Mouse (Mus musculus) testis, adult 2 months (tissue): ENCODE results near the gene F12. TPM values are rescaled to one million over a fixed set of nuclear protein-coding genes. Genes with fewer than 3 reads are reported as not detected.

Experiments
- H3K27ac ChIP-seq: fragments of 200-500 bp; 2 replicates; pipeline ENCODE4 v1.5.1; 2012; ENCODE audit warnings: low read depth, low read length; ENCODE audit not compliant: control insufficient read depth, insufficient read depth
- H3K27me3 ChIP-seq: fragments of 200-500 bp; 2 replicates; pipeline ENCODE4 v1.6.1; 2012; ENCODE audit warnings: mild to moderate bottlenecking, low read length, moderate library complexity; ENCODE audit not compliant: control insufficient read depth, insufficient read depth
- H3K36me3 ChIP-seq: fragments of 200-500 bp; 2 replicates; pipeline ENCODE4 v1.6.1; 2012; ENCODE audit warnings: mild to moderate bottlenecking, low read length; ENCODE audit not compliant: control insufficient read depth, insufficient read depth
- H3K4me1 ChIP-seq: fragments of 200-500 bp; 2 replicates; pipeline ENCODE4 v1.6.1; 2012; ENCODE audit warnings: low read length; ENCODE audit not compliant: control insufficient read depth, insufficient read depth
- H3K4me3 ChIP-seq: fragments of 200-500 bp; 2 replicates; pipeline ENCODE4 v1.5.1; 2012; ENCODE audit warnings: low read depth, mild to moderate bottlenecking, low read length, moderate library complexity, mixed read lengths; ENCODE audit not compliant: control insufficient read depth
- CTCF ChIP-seq: fragments of 200-500 bp; IDR thresholded peaks from 2 replicates; pipeline ENCODE4 v1.5.1; 2012; ENCODE audit warnings: low read depth, mild to moderate bottlenecking, inconsistent platforms, low read length, moderate library complexity; ENCODE audit not compliant: control insufficient read depth, insufficient read depth, insufficient replicate concordance
- POLR2A ChIP-seq: fragments of 200-500 bp; IDR thresholded peaks from 2 replicates; pipeline ENCODE4 v1.6.1; 2012; ENCODE audit warnings: low read depth, mild to moderate bottlenecking, inconsistent platforms, low read length, moderate library complexity; ENCODE audit not compliant: control insufficient read depth
- polyA plus RNA-seq: library from polyadenylated mRNA; depleted of rRNA; stranded (reverse); fragments of >200 nt; gene quantifications from 2 replicates; pipeline ENCODE4 v1.2.3, GENCODE M21; 2012; rRNA removed

Gene F12
- polyA plus RNA-seq, 1 experiment: 3.0 TPM

DNA sequence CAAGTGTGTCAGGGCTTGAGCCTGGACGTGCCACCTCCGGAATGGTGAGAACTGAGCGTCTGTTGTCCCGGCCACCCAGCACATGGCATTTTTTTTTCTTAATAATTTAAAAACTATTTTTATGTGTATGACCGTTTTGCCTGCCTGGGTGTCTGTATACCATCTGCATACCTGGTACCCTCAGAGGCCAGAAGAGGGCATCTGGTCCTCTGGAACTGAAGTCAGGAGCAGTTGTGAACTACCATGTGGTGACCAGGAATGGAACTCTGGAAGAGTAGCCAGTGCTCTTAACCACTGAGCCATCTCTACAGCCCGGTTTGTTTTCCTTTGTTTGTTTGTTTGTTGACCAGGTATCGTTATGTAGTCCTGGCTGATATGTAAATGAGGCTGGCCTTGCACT lies 58.2 kb downstream of the F12 start:
- no peak overlapping the region for H3K27ac ChIP-seq
- H3K36me3 ChIP-seq: no peaks in the 10 kb centered on the region
- TF ChIP-seq CTCF (no peak), POLR2A (no peak)
- H3K27me3 ChIP-seq: no peaks in the 10 kb centered on the region
- no peaks in the 10 kb centered on the region for H3K4me1 ChIP-seq
- H3K4me3 ChIP-seq: no peak overlapping the region

Other genes starting within 250 kb of the F12 start
- gene Nsd1, start 217.0 kb downstream of the F12 start, polyA plus RNA-seq: 9.0 and 9.5 TPM in 2 replicates
- 32.7 and 40.0 TPM in 2 replicates for gene Prelid1, start 106.3 kb downstream of the F12 start, polyA plus RNA-seq
- gene Rab24, start 104.8 kb downstream of the F12 start, polyA plus RNA-seq: 33.4 and 37.0 TPM in 2 replicates
- 2.3 and 2.4 TPM in 2 replicates for gene Mxd3, start 97.0 kb downstream of the F12 start, polyA plus RNA-seq
- gene Lman2, start 64.0 kb downstream of the F12 start, polyA plus RNA-seq: 43.7 and 44.8 TPM in 2 replicates
- 0.10 and 0.14 TPM in 2 replicates for gene Rgs14, start 57.1 kb downstream of the F12 start, polyA plus RNA-seq
- gene Slc34a1, start 28.6 kb downstream of the F12 start, polyA plus RNA-seq: 0.16 and 0.22 TPM in 2 replicates
- gene Pfn3, start 11.6 kb downstream of the F12 start, polyA plus RNA-seq: 279 and 352 TPM in 2 replicates
- gene Grk6, start 18.3 kb upstream of the F12 start, polyA plus RNA-seq: 7.8 and 8.4 TPM in 2 replicates
- gene Prr7, start 37.5 kb upstream of the F12 start, polyA plus RNA-seq: 20.3 and 24.9 TPM in 2 replicates
- gene Dbn1, start 61.3 kb upstream of the F12 start, polyA plus RNA-seq: 89.3 and 101 TPM in 2 replicates
- 7.6 and 14.5 TPM in 2 replicates for gene Pdlim7, start 86.9 kb upstream of the F12 start, polyA plus RNA-seq
- gene Dok3, start 102.5 kb upstream of the F12 start, polyA plus RNA-seq: 2.3 TPM in 2 replicates
- gene Ddx41, start 109.9 kb upstream of the F12 start, polyA plus RNA-seq: 52.0 and 58.5 TPM in 2 replicates
- gene Fam193b, start 144.3 kb upstream of the F12 start, polyA plus RNA-seq: 28.5 and 28.8 TPM in 2 replicates
- 35.4 and 36.5 TPM in 2 replicates for gene Tmed9, start 146.9 kb upstream of the F12 start, polyA plus RNA-seq
- gene B4galt7, start 173.1 kb upstream of the F12 start, polyA plus RNA-seq: 13.0 and 15.6 TPM in 2 replicates
- 24.8 and 26.8 TPM in 2 replicates for gene Caml, start 196.2 kb upstream of the F12 start, polyA plus RNA-seq
- gene Ddx46, start 208.2 kb upstream of the F12 start, polyA plus RNA-seq: 25.3 and 27.7 TPM in 2 replicates